Mouse (Mus musculus) mouse embryonic stem cell (cell line): Measurements from ENCODE around the gene Ostf1.

Experiments
- in situ Hi-C, 2 experiments: fragments of 300-500 bp; cut with MboI; formaldehyde crosslinking; loops; 1 replicate in 1 of 2; 3 replicates in 1 of 2; pipeline ENCODE4 v1.14.3; 2019 to 2020; ENCODE audit warnings: low sequenced_read_pairs in 2 of 2, low pct_unique_long_range_greater_than_20kb in 1 of 2, mixed read lengths in 1 of 2; ENCODE audit not compliant: unreplicated experiment in 1 of 2

Ostf1 gene

DNA sequence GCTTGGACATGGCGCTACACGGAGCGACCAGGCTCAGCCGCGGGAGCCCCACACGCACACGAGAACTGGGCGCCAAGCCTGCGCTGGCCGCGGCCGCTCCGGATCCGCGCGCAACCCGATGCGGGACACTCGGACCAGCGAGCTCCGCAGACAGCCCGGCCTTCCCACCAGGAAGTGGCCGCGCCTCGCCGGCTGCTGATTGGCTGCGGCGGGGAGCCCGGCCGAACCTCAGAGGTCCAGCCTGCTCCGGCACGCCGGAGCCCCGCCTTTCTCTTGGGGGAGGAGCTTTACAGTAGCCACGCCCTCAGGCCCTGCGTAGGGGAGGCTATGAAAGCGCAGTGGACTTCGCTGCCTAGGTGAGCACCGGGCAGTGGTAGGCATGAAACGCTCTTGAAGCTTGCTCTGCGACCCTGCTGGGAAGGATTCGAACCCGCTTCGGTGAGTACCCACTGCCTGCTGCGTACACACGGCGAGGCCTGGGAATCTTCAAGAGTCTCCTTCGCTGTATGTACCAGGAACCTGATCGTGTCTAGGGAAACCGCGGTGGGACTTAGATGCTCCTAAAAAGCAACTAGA lies at the start of gene Ostf1, which contains the start of gene Nmrk1:
Gene Ostf1, minus strand, starts transcription at position 180 of the 576 bp plus-strand sequence.
Gene Nmrk1, plus strand, starts transcription at position 307 of the 576 bp plus-strand sequence.
- in situ Hi-C loops = no loop called here

DNA sequence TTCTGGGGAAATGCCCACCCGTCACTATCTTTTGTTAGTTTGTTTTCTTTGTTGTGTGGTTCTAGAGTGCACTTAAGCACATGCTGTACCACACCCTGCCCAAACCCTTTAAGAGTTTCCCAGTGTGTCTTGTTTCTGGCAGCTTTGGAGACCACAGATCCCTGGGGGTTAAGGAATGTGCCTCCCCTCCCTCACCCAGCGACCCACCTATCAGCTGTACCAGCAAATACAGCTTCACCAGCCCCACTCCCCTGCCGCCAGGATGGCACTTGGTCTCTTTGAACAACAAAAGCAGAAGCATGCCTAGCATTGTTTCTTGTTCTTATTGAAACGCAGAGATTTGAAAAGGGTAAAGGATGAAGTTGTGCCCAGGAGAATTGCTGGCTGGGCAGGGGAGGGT lies 41.5 kb upstream of the Ostf1 start:
- in situ Hi-C loops = no loop called here

DNA sequence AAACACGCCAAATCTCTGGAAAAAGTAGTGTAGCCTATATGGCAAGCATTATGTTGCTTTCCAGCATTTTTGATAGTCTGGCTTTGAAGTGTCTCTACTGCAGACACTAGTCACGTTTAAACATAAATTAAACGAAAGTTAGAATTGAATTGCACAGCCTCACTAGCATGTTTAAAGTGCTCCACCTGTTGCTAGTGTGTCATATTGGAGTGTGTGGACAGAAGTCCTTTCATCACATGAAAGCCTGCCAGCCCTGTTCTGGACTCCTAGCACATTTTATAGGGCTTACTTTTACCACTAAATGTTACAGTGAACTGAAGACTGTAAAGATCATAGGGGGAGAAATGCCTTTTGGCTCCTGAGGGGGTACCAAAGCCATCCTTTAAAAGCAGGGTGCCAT lies 40.9 kb upstream of the Ostf1 start:
- in situ Hi-C loops = no loop called here

DNA sequence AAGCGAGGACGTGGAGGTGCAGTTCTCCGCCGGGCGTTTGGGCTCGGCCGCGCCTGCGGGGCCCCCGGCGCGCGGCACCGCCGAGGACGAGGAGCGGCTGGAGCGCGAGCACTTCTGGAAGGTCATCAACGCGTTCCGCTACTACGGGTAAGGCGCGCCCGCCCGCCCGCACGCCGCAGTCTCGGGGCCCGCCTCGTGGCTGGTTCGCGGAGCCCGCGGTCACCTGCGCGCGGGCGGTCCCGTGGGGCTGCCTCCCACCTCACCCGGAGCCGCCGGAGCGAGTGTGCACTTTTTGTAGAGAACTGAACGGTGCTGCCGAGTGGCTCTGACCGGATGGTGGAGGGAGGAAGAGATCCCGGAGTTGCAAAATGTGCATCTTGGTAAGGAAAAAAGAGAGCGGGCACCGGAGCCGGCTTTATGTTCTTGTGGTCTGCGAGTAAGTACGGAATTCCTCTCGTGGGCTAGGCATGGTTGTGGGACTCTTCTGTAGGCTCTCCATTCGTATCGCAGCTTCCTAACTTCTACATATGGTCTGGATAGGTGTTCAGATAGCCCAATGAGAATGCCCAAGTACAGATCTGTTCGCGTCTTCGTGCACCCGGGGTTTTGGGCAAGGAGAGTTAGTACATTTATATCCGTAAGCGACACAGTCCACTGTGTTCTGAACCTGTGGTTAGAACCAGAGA lies 39.6 kb upstream of the Ostf1 start:
- in situ Hi-C loops = no loop called here

DNA sequence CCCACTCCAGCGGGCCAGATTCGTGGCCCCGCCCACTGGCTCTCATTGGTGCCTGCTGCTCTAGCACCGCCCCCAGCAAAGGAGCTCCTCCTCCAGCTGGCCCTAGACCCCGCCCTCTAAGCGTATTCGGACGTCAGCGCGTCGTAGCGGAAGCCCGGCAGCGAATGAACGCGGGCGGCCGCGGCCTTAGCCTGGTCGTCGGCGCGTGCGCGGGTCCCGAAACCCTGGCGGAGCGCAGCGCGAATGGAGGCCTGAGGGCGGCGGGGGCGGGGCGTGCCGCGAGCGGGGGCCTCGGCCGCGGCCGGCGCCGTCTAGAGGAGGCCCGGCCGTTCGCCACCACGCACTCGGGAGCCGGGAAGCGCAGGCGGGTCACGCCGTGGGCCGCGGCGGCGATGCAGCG lies 39.0 kb upstream of the Ostf1 start, which contains the start of gene Carnmt1:
Gene Carnmt1, plus strand, starts transcription at position 157 of the 400 bp plus-strand sequence.
- in situ Hi-C loops = no loop called here

DNA sequence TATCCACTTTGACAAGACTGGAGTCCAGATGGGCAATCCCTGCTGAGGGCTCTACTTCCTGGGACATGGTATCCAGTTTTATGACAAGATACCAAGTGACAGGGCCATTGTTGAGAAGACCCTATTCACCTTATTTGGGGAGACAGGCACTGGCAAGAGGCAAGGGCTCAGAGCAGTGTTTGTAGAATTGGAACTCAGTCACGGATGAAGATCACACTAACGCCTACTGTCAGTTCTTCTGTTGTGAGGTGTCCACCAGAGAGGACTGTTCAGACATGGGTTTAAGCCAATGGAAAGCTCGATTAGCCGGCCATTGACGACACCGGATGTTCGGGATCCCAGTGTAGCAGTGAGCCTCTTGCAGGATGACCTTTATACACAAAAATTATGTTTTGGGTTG lies 37.9 kb upstream of the Ostf1 start:
- in situ Hi-C loops = no loop called here

DNA sequence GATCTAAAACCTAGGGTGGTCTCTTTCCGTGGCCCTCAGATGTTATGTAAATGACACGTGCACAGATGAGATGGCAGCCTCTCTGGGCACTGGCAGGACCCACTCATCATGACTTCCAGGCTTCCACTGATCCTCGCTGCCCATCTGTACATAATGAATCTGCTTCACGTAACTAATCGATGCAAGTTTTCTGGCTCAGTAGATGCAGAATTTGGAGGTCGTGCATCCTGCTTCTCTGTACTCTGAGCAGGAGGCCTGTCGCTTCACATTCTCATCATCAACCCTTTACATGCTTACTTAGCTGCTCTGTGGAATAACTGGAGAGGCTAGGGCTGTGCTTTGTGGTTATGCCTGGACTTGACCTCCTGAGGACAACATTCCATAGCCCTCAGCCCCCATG lies 35.3 kb upstream of the Ostf1 start:
- in situ Hi-C loops = no loop called here

DNA sequence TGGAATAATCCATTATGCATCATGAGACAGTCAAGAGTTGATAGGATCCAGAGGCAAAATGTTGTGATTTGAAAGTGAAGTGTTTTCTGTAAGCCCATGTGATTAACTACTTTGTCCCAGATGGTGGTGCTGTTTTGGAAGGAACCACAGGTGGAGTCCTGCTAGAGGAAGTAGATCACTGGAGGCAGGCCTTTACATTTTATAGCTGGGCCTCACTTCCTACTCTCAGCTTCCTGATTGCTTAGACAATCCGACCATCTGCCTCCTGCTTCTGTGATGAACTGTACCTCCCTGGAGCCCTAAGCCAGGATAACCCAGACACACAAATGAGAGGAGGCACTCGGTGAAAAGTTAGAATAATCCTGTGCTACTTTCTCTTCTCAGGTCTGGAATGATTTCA lies 32.3 kb upstream of the Ostf1 start:
- in situ Hi-C loops = no loop called here

DNA sequence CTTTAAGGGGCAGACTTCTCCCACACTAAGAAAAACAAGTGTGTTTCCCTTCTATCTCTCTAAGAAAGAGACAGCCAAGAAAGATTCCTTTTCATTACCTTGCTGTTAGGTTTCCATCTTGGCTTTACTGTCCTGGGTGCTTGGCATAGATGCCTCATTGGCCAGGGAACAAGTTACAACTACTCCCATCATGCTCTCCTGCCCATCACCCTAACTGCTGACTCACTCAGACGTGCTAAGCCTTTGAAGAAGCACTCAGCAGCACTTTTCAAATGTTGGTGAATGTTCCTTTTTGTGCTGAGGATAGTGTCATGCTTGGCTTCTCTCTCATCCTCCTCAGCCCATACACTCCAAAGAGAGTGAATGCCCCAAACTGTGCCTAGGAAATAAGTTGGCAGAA lies 30.1 kb upstream of the Ostf1 start:
- in situ Hi-C loops = no loop called here

DNA sequence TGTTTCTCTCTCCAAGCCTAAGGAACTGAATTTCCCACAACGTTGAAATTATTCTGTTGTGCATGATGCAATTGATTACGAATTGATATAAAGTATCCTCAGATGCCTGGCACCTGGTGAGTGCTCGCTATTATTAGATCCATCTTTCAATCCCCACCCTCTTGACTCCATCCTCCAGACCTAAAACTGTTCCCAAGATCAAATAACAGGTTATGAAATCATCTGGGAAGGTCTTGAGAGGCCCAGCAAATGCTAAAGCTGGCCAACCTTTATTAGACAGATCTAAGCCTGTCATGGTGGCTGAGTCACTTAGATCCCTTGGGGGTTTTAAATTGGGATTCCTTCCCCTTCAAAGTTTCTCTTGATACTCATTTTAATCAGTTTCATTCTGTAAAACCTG lies 28.8 kb upstream of the Ostf1 start:
- in situ Hi-C loops = no loop called here

DNA sequence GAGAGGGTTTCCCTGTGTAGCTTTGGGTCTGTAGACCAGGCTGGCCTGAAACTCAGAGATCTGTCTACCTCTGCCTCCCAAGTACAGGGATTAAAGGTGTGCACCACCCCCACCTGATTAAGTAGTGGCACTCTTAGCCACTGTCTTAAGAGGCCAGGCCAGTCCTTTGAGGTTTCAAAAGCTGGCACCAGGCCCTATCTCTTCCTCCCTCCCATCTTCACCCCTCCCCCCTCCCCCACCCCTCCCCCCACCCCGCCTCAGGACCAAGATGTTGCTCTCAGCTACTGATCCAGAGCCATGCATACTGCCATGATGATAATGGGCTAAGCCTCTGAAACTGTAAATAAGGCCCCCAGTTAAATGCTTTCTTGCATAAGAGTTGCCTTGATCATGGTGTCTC lies 27.7 kb upstream of the Ostf1 start:
- in situ Hi-C loops = no loop called here

DNA sequence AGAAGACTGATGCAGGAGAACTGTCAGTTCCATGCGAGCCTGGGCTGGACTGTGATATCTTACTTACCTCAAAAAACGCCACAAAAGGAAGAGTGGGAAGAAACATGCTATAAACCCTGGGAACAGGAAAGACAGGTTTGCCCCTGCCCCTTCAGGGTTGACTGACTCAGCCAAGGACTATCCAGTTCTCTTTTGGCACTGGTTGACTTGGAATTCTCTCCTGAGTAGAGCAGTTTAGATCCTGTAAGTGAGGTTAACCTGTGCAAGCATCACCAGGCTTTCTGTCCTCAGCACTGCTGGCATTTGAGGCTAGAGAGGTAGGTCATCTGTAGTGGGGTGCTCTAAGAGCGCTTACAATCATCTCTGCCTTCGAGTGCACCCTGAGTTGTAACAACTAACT lies 26.9 kb upstream of the Ostf1 start:
- in situ Hi-C loops = no loop called here

DNA sequence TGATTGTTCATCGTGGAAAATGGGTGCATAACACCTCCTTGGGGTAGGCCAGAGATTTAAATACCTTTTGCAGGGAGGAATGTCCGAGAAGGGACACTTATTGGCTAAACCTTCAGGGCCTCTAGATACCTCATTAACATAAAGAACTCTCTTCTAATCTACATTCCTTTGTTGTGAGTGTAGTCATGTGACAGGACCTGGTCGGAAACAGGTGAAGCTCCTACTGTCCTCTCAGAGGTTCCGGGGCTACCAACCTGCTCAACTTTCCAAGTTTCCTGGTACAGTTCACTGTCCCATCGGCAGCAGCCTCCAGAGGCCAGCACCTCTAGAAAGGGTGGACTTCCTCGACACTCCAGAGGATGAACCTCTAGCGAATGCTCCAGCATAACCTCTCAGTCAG lies 24.4 kb upstream of the Ostf1 start:
- in situ Hi-C loops = no loop called here

DNA sequence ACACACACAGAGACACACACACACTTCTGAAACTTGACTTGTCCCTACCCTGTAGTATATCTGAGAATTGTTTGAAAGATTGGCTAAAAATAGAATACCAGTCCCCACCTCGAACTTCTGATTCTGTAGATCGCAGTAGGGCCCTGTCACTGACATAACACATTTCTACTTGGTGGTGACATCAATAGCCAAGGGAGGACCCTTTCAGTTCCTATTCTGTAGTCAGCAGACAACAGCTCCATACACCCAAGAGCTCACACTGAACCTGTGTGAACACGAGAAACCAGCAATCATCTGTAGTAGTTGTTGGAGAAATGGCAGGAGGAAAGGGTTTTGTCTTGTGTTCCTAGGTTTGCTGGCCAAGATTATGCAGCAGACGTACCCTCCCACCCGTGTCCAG lies 23.4 kb upstream of the Ostf1 start:
- in situ Hi-C loops = no loop called here

DNA sequence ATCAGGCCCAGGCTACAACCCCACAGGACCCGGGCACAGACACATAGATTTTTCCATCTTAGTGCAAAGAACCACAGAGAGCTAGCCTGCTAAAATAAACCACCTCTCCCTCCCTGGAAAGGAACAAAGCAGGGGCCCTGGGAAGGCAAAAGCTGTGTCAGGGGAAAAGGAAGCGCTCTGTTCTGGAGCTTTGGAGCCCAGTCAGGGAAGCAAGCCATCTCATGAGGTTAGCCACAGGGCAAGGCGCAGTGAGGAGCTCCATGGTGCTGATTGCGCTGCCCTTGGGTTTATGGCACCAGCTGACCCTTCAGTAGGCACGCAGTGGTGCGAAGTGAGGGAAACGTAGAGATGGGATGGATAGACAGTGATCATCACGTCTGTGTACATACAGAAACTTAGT lies 22.7 kb upstream of the Ostf1 start:
- in situ Hi-C loops = no loop called here

DNA sequence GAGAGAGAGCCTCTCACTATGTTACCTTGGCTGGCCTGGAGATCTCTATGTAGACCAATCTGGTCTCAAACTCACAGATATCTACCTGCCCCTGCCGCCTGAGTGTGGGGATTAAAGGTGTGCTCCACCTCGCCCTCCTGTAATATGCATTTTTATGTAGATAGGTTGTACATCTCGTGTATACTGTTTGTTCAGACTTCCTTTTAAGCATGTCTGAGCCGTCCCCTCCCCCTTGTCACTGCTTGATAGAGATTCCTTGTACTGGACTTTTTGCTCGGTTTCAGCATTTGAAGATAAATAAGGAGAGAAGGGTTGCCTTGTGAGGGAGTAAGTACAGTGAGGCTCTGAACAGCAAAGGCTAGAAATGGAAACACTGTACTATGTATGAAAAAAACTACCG lies 21.4 kb upstream of the Ostf1 start:
- in situ Hi-C loops = no loop called here

DNA sequence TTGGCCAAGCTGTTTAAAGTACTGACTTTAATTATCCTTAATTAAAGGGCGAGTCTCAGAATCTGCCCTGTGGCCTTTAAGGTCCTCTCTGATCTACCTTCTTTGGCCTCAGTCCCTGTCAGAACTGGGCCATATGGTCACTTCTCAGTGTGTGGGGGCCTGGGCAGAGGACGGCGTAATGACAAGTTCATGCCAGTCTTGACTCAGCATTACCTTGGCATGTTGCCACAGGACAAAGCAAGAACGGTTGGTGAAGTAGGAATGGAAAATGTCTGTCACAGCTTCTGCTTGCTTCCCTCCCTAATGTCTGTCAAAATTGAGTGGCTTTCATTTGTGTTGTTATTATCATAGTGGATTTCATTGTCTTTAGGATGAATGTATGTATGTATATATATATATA lies 21.0 kb upstream of the Ostf1 start:
- in situ Hi-C loops = no loop called here

DNA sequence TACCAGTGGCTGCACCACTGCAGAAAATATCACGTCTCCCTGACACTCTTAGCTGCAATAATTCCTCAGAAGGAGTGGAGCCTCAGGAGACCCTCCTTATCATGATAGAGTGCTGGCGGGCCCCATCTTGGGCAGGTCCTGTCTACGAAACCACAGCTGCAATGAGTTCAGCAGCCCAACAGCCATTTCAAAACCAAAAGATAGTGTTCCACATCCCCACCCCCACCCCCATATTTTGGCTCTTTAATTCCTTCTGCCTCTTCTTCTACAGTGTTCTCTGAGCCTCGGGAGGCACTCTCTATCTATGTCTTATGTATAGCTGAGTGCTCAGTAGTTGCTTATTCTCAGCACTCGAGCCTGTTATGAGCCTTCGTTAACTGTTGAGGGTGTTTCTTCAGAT lies 18.9 kb upstream of the Ostf1 start:
- in situ Hi-C loops = no loop called here

DNA sequence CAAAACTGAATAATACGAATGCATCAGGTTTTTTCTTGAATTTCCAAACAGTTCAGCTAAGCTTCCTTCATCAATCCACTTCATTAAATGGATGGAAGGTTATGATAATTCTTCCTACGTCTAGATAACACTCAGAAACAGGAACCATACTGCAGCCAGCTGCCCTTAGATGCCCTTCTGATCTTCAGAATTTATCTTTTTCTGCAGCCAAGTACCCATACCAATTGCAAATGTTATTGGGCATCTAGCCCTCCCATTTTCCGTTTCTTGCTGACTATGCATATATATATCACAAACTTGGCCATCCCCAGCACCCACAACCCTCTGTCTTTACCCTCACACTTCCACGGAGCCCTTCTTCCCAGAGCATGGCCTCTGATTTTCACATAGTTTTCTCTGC lies 18.3 kb upstream of the Ostf1 start:
- in situ Hi-C loops = no loop called here

DNA sequence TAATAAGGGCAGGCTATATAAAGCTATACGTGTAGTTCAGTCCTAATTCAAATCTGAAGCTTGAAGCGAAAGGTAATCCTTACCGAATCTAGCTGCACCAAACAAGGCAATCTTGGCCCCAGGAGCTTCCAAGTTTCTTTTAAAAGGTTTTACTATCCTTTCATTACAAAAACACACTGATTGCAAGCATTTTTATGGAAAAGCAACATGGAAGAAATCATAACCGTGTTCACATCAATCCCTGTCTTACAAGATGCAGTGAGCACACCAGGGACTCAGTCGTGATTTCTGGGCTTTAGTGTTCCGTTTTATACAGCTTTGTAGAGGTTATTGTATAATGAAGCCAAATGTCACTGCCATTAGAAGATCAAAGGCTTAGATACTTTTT lies 16.9 kb upstream of the Ostf1 start:
- in situ Hi-C loops = no loop called here
